Mouse (Mus musculus): ENCODE results near the gene Ipcef1. TPM values are rescaled to one million over a fixed set of nuclear protein-coding genes. Genes with fewer than 3 reads are reported as not detected.
"Not testable (repeated sequence)": the region's sequence is repeated elsewhere in the genome, so short reads cannot be mapped to it uniquely, and the experiment has no call there.

Ipcef1 gene
- polyA plus RNA-seq, 1 experiment, result 0.30 TPM

- 95% methylated on average over 3 of the region's 3 CpGs for WGBS
- DNase-seq (ENCODE audit: low read depth, low spot score), result no peak
These were observed 150.4 kb downstream of the Ipcef1 start for GRCm38 (mm10) chr10:6901819-6902393.

GRCm38 (mm10) chr10:6900126-6900525 is 152.2 kb downstream of the Ipcef1 start:
- no peak for DNase-seq (ENCODE audit: low read depth, low spot score)
- 84% methylated on average over 4 of the region's 4 CpGs for WGBS

GRCm38 (mm10) chr10:6896659-6897303 is 155.5 kb downstream of the Ipcef1 start:
- WGBS, result 47% methylated on average over 3 of the region's 3 CpGs
- DNase-seq (ENCODE audit: low read depth, low spot score), result no peak

GRCm38 (mm10) chr10:6895796-6896195 is 156.5 kb downstream of the Ipcef1 start:
- WGBS, result 67% methylated on average over 3 of the region's 3 CpGs

GRCm38 (mm10) chr10:6890348-6891009 is 161.8 kb downstream of the Ipcef1 start:
- no peak for DNase-seq (ENCODE audit: low read depth, low spot score)
- 69% methylated on average over 5 of the region's 5 CpGs for WGBS

More at GRCm38 (mm10) chr10:6895796-6896195, 156.5 kb downstream of the Ipcef1 start:
- no peak for DNase-seq (ENCODE audit: low read depth, low spot score)

DNA sequence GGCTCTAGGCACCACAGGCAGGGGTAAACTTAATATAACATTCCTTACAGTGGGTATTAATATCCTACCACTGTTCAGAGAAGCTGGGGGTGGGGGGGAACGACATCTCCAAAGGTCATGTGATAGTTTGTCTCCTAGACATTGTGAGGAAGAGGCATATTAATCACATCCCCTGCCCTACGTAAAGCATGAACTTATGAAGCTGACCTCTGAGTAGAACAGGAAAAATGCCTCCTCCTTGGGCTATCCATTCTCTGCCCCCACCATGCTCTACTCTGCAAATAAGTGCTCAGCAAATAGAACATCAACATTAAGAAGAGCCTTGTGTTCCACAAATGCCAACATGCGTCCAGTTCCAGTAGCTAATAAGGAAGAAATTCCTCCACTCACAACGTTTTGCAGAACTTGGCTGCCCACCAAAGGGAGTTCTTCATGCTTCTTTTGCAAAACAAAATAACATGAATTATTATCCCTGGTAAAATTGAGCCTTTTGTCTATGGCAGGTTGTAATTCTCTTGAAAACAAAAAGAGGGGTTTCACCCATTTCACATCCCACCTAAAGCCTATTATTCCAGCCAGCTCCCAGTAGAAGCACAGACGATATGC is 162.5 kb downstream of the Ipcef1 start:
- 50% methylated on average over 5 of the region's 5 CpGs for WGBS
- DNase-seq (ENCODE audit: low read depth, low spot score), result no peak

- DNase-seq (ENCODE audit: low read depth, low spot score), result peak; percentile 13
- 0% methylated on average over 1 of the region's 1 CpGs for WGBS
These were observed 166.8 kb downstream of the Ipcef1 start for GRCm38 (mm10) chr10:6885460-6885859.

- DNase-seq (ENCODE audit: low read depth, low spot score), result not testable (repeated sequence)
- WGBS, result 97% methylated on average over 1 of the region's 1 CpGs
These were observed 170.2 kb downstream of the Ipcef1 start for GRCm38 (mm10) chr10:6882041-6882440.

GRCm38 (mm10) chr10:6878276-6878881 is 173.9 kb downstream of the Ipcef1 start:
- 77% methylated on average over 2 of the region's 2 CpGs for WGBS
- DNase-seq (ENCODE audit: low read depth, low spot score), result no peak

- DNase-seq (ENCODE audit: low read depth, low spot score), result no peak
- WGBS, result 59% methylated on average over 1 of the region's 1 CpGs
These were observed 178.4 kb downstream of the Ipcef1 start for GRCm38 (mm10) chr10:6873917-6874316.

GRCm38 (mm10) chr10:6871418-6872072 is 180.7 kb downstream of the Ipcef1 start:
- WGBS, result 74% methylated on average over 7 of the region's 7 CpGs
- no peak for DNase-seq (ENCODE audit: low read depth, low spot score)

- DNase-seq (ENCODE audit: low read depth, low spot score), result no peak
- WGBS, result 79% methylated on average over 3 of the region's 3 CpGs
These were observed 196.5 kb downstream of the Ipcef1 start for GRCm38 (mm10) chr10:6855812-6856211.

DNA sequence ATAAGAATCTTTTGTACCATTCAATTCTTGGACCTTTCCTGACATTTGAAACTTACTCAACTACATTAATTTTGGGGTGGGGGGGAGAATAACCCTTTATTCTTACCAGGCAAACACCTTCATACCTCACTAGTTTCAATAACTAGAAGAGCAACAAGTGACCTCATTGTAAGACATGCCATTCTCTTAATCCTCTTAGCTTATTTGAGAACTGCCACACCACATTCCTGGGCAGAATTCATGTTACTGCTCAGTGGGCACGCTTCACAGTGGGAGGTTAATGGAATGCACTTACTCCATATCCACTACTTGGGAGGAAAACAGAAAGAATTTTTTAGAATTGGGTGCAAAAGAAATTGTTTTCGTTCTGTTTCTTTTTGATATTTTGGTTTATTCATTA is 203.4 kb downstream of the Ipcef1 start:
- 76% methylated on average over 2 of the region's 2 CpGs for WGBS
- DNase-seq (ENCODE audit: low read depth, low spot score), result no peak

- no peak for DNase-seq (ENCODE audit: low read depth, low spot score)
- WGBS, result 67% methylated on average over 7 of the region's 7 CpGs
These were observed 204.0 kb downstream of the Ipcef1 start for GRCm38 (mm10) chr10:6848162-6848754.

DNA sequence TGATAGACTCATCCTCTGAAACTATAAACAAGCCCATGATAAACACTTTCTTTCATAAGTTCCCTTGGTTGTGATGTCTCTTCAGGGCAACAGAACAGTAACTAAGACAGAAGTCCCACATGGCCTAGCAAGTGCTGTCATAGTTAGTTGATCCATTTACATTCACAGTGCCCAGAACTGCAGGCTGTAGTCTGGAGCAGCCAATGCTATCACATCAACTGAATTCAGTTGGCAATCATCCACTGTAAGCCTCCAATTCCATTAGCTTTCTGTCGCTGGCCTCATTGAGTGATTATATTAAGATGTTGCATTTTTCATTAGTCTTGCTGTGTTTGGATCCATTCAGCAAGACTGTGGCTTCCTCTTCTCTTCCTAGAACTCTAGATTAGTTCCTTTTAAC is 206.0 kb downstream of the Ipcef1 start:
- no peak for DNase-seq (ENCODE audit: low read depth, low spot score)
- 84% methylated on average over 1 of the region's 1 CpGs for WGBS

- no peak for DNase-seq (ENCODE audit: low read depth, low spot score)
- 71% methylated on average over 1 of the region's 1 CpGs for WGBS
These were observed 210.1 kb downstream of the Ipcef1 start for GRCm38 (mm10) chr10:6842225-6842624.
